Mouse (Mus musculus) heart, embryonic 12.5 days (tissue): ENCODE data around the gene Ugt2b35. TPM values are rescaled to one million over a fixed set of nuclear protein-coding genes. Genes with fewer than 3 reads are reported as not detected.
"Not testable (repeated sequence)": the region's sequence is repeated elsewhere in the genome, so short reads cannot be mapped to it uniquely, and the experiment has no call there.

Experiments used
- ATAC-seq: fragments of 200-750 bp; cut with Nextera tagmentation; 2 replicates; pipeline ENCODE4 v1.8.0; 2017; ENCODE audit warnings: moderate TSS enrichment, moderate library complexity; ENCODE audit not compliant: insufficient number of reproducible peaks, low FRiP score
- H3K27ac ChIP-seq: fragments of 300-500 bp; sonication (generic); 2 replicates; pipeline ENCODE4 v1.5.1; 2016; ENCODE audit warnings: mild to moderate bottlenecking, moderate library complexity; ENCODE audit not compliant: poor library complexity, severe bottlenecking
- H3K27me3 ChIP-seq: fragments of 300-500 bp; sonication (generic); replicated peaks from 2 replicates; pipeline ENCODE4 v1.6.1; 2016; ENCODE audit warnings: mild to moderate bottlenecking, moderate library complexity
- H3K36me3 ChIP-seq: fragments of 300-500 bp; sonication (generic); 2 replicates; pipeline ENCODE4 v1.6.1; 2016; ENCODE audit warnings: mild to moderate bottlenecking, moderate library complexity
- H3K4me1 ChIP-seq: fragments of 300-500 bp; sonication (generic); replicated peaks from 2 replicates; pipeline ENCODE4 v1.6.1; 2016; ENCODE audit warnings: mild to moderate bottlenecking
- H3K4me2 ChIP-seq: fragments of 300-500 bp; sonication (generic); 2 replicates; pipeline ENCODE4 v1.6.1; 2016; ENCODE audit warnings: mild to moderate bottlenecking, moderate library complexity
- H3K4me3 ChIP-seq: fragments of 300-500 bp; sonication (generic); 2 replicates; pipeline ENCODE4 v1.5.1; 2016; ENCODE audit warnings: mild to moderate bottlenecking
- H3K9ac ChIP-seq: fragments of 300-500 bp; sonication (generic); 2 replicates; pipeline ENCODE4 v1.6.1; 2016; ENCODE audit warnings: mild to moderate bottlenecking, moderate library complexity
- H3K9me3 ChIP-seq: fragments of 300-500 bp; sonication (generic); replicated peaks from 2 replicates; pipeline ENCODE4 v1.6.1; 2016; ENCODE audit warnings: mild to moderate bottlenecking, moderate library complexity
- WGBS: fragments of 180-500 bp; shearing (Covaris S2); methylation state at CpG from one replicate; pipeline ENCODE4 v1.1.7; 2016; 5-methylcytosine and 5-hydroxymethylcytosine counted together
- polyA plus RNA-seq: library from polyadenylated mRNA; unstranded; fragments of >200 nt; fragmentation: Nextera tagmentation; extraction: Ambion mirVana; gene quantifications from 2 replicates; pipeline ENCODE4 v1.2.1, GENCODE M21; 2016

The Ugt2b35 gene
- polyA plus RNA-seq: not detected in 2 replicates

- H3K4me2 ChIP-seq: no peak within 1 kb of the TSS
- WGBS: 61% methylated on average over 4 of the region's 4 CpGs
Observed at GRCm38 (mm10) chr5:87000395-87001073, at the start of gene Ugt2b35. Gene Ugt2b35, plus strand, starts transcription at chr5:87000860.

GRCm38 (mm10) chr5:86960504-86960903 lies 40.2 kb upstream of the Ugt2b35 start:
- Histone ChIP-seq H3K27me3 (no peaks in the 10 kb centered on the region), H3K36me3 (no peaks in the 10 kb centered on the region), H3K4me3 (no peak overlapping the region), H3K9ac (no peak overlapping the region), H3K9me3 (no peaks in the 10 kb centered on the region), H3K4me2 (no peak overlapping the region), H3K4me1 (no peaks in the 10 kb centered on the region), H3K27ac (no peak overlapping the region)
- 68% methylated on average over 3 of the region's 3 CpGs for WGBS
- no peak for ATAC-seq

More at GRCm38 (mm10) chr5:87000395-87001073, at the start of gene Ugt2b35:
- no peaks in the 10 kb centered on the region for H3K9me3 ChIP-seq
- H3K36me3 ChIP-seq: no peaks in the 10 kb centered on the region
- H3K9ac ChIP-seq: no peak within 1 kb of the TSS
- H3K4me1 ChIP-seq: no peaks in the 10 kb centered on the region
- no peaks in the 10 kb centered on the region for H3K27me3 ChIP-seq
- H3K4me3 ChIP-seq: no peak within 1 kb of the TSS
- no peak within 1 kb of the TSS for H3K27ac ChIP-seq
- ATAC-seq: no peak

GRCm38 (mm10) chr5:86961587-86962358 lies 38.9 kb upstream of the Ugt2b35 start:
- Histone ChIP-seq H3K4me1 (no peaks in the 10 kb centered on the region), H3K27ac (no peak overlapping the region), H3K36me3 (no peaks in the 10 kb centered on the region), H3K9me3 (no peaks in the 10 kb centered on the region), H3K4me2 (no peak overlapping the region), H3K9ac (no peak overlapping the region), H3K4me3 (no peak overlapping the region), H3K27me3 (no peaks in the 10 kb centered on the region)
- WGBS: 59% methylated on average over 3 of the region's 3 CpGs
- no peak for ATAC-seq

- not testable (repeated sequence) for H3K36me3 ChIP-seq, H3K4me3 ChIP-seq, H3K9ac ChIP-seq, H3K27ac ChIP-seq, H3K4me2 ChIP-seq, ATAC-seq, H3K9me3 ChIP-seq, H3K27me3 ChIP-seq, H3K4me1 ChIP-seq
- 82% methylated on average over 1 of the region's 1 CpGs for WGBS
Observed at GRCm38 (mm10) chr5:86962849-86963248, 37.8 kb upstream of the Ugt2b35 start.

- not testable (repeated sequence) for H3K27ac ChIP-seq, H3K9ac ChIP-seq, H3K4me2 ChIP-seq, H3K36me3 ChIP-seq, H3K9me3 ChIP-seq, H3K27me3 ChIP-seq, H3K4me1 ChIP-seq, ATAC-seq, H3K4me3 ChIP-seq
- 86% methylated on average over 5 of the region's 5 CpGs for WGBS
Observed at GRCm38 (mm10) chr5:86967271-86967670, 33.4 kb upstream of the Ugt2b35 start.

GRCm38 (mm10) chr5:87004735-87005134 lies 4.1 kb downstream of the Ugt2b35 start:
- Histone ChIP-seq H3K4me2 (no peak overlapping the region), H3K27ac (no peak overlapping the region), H3K9ac (no peak overlapping the region), H3K9me3 (no peaks in the 10 kb centered on the region), H3K4me1 (no peaks in the 10 kb centered on the region), H3K4me3 (no peak overlapping the region), H3K27me3 (no peaks in the 10 kb centered on the region), H3K36me3 (no peaks in the 10 kb centered on the region)
- whole genome bisulfite sequencing: 59% methylated on average over 6 of the region's 6 CpGs
- ATAC-seq: no peak

- no peak overlapping the region for H3K9ac ChIP-seq
- 0 out of 2 replicates have a peak, but pooled peaks cover 4% of the 10 kb centered on the region for H3K9me3 ChIP-seq
- no peak overlapping the region for H3K4me2 ChIP-seq
- H3K4me1 ChIP-seq: no peaks in the 10 kb centered on the region
- no peak overlapping the region for H3K27ac ChIP-seq
- no peak for ATAC-seq
- 78% methylated on average over 3 of the region's 3 CpGs for WGBS
- no peaks in the 10 kb centered on the region for H3K36me3 ChIP-seq
- H3K27me3 ChIP-seq: no peaks in the 10 kb centered on the region
- no peak overlapping the region for H3K4me3 ChIP-seq
Observed at GRCm38 (mm10) chr5:87015477-87015876, 14.8 kb downstream of the Ugt2b35 start.

- WGBS: 63% methylated on average over 3 of the region's 3 CpGs
- no peaks in the 10 kb centered on the region for H3K27me3 ChIP-seq
- no peak for ATAC-seq
- no peak overlapping the region for H3K4me2 ChIP-seq
- no peaks in the 10 kb centered on the region for H3K4me1 ChIP-seq
- no peak overlapping the region for H3K9ac ChIP-seq
- H3K4me3 ChIP-seq: no peak overlapping the region
- H3K36me3 ChIP-seq: no peaks in the 10 kb centered on the region
- H3K9me3 ChIP-seq: no peaks in the 10 kb centered on the region
- H3K27ac ChIP-seq: no peak overlapping the region
Observed at GRCm38 (mm10) chr5:87027359-87027758, 26.7 kb downstream of the Ugt2b35 start.

- Histone ChIP-seq H3K9me3 (no peaks in the 10 kb centered on the region), H3K4me2 (no peak overlapping the region), H3K27me3 (no peaks in the 10 kb centered on the region), H3K36me3 (no peaks in the 10 kb centered on the region), H3K27ac (no peak overlapping the region), H3K4me1 (no peaks in the 10 kb centered on the region), H3K4me3 (no peak overlapping the region), H3K9ac (no peak overlapping the region)
- ATAC-seq: no peak
- 77% methylated on average over 1 of the region's 1 CpGs for WGBS
Observed at GRCm38 (mm10) chr5:87030624-87031023, 30.0 kb downstream of the Ugt2b35 start.
